Mouse (Mus musculus): ENCODE measurements around the gene Cep63. TPM values are rescaled to one million over a fixed set of nuclear protein-coding genes. Genes with fewer than 3 reads are reported as not detected.

Cep63 gene
- total RNA-seq (2022): 10 to 100 TPM; 29.6 to 40.8 (median 32.6) TPM

DNA sequence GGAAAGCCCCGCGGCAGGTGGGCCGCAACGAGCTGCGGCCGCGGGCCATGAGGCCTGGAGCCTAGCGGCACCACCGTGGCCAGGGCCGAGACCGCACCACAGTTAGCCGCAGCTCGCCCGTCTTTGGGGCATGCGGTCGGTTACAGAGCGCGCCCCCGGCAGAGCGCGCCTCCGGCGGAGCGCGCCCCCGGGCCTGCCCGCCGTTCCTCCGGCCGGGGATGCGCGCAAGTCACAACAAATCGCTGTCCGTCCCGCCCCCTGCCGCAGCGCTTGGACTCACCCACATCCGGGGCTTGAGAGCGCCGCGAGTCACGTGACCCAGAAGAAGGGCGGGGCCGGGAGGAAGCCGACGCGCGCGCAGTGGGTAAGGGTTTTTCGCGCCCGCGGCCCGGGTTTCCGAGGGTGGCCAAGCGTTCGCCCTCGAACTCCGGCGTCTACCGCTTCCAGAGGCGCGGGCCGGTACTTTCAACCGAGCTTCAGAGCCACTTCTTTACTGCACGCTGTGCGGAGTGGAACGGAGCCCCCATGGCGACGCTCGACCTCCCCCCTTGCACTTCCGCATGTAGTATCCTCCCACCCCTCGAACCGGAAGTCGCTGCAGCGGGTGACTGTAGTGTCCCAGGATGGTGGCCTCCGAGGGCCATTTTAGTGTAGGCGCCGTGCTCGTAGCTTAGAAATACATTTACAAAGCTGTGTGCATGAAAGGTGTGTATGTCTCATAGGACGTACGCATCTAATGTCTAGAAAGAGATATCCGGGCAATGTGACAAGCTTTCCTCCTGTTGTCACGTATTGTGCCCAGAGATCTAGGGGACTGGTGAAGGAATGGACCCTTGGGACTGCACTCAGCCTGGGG is at the start of gene Cep63, which contains the start of gene Anapc13:
Gene Cep63, minus strand, starts transcription at position 552 of the 856 bp plus-strand sequence.
Gene Anapc13, plus strand, starts transcription at position 314 of the 856 bp plus-strand sequence.
- DNase-seq (ENCODE audit: low spot score in 2 of 2): peak; percentile 95 to 96

DNA sequence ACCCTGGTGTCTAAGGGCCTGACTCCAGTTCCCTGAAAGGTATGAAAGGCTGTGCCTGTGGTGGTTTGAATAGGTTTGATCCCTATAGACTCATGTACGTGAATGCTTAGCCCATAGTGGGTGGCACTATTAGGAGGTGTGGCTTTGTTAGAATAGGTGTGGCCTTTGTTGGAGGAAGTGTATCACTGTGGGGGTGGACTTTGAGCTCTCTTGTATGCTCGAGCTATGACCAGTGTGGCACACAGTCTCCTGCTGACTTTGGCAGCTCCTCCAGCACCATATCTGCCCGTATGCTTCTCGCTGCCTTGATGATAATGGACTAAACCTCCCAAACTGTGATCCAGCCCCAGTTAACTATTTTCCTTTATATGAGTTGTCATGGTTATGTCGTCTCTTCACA is 49.6 kb upstream of the Cep63 start:
- DNase-seq (ENCODE audit: low spot score in 2 of 2): no peak

DNA sequence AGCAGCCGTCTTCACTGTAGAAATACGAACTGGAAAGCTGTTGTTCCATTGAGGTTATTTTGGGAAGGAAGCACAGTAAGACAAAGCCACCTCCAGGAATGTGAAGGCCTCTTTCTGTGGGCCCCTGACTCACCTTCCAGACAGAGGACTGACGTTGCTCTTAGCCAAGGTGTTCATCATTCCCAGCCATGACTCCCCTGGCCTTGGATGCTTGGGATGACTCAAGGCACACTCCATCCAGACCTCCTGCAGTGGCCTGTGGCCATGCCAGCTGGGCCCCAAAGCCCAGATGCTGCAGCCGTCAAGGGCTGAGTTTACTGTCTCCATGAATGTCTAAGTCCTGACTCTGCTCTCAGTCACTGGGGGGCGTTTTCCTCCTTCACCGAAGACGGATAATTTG is 47.0 kb upstream of the Cep63 start:
- DNase-seq (ENCODE audit: low spot score in 2 of 2): no peak

DNA sequence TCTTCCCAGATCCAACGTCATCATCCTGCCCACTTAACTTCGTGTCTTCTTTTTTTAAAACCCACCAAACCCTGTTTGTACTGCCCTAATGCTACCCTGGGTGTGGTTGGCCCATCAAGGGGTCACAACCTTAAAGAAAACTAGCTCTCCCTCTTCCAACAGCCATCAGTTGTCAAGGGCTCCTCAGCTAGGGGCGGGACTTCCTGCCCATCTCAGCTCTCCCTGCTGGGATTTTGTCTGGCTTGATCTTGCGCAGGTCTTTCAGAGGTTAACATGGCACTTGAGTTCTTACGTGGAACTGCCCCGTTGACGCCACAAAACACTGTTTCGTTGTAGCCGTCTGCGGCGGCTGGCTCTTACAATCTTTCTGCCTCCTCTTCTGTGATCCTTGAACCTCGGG is 42.6 kb upstream of the Cep63 start:
- no peak for DNase-seq (ENCODE audit: low spot score in 2 of 2)

DNA sequence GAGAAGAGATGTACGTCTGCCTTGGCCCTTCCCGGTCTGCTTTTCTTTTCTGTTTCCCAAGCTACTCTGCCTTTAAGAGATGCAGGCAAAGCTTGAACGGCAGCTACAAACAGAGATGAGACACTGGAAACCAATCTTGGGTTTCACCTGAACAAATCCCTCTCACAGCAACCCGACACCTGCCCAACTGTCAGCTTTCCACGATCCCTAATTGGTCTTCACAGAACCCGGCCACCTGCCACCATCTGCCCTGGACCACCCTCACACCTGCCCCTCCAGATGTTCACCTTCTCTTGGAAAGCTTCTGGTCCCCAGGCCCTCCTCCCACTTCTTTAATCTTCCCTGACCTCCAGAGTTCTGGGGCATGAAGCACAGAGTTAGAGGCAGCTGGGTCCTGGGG is 41.8 kb upstream of the Cep63 start:
- no peak for DNase-seq (ENCODE audit: low spot score in 2 of 2)

DNA sequence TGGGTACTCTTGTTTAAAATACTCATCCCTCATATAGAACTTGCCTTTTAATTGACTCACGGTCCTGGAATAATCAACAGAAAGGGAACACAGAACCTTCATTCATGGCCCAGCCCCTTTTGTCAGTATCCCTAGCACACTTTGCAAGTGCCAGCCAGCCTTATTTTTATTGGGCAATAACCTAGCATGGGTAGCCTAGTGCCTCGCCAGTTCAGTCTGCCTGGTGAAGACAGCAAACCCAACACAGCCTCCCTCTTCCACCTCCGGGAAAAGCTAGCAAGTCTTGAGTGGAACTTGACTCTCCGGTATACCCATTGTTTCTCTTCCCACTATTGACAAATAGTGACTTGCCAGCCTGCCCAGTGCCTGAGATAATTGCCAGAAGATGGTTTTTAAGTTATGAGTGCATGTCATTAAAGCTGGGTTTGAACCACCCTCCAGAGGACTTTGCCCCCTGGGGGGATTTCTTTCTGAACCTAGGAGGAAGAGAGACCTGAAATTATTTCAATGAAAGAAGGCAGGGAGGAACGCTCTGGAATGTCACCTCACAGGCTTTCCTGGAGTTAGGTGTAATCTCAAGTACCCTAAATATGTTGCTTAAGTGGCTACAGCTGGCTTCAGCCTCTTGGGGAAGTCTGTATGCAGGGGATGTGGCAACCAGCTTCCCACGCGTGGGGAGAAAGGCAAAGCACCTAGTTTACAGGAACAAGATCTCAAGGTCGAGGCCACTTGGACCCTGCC is 30.2 kb upstream of the Cep63 start:
- no peak for DNase-seq (ENCODE audit: low spot score in 2 of 2)

DNA sequence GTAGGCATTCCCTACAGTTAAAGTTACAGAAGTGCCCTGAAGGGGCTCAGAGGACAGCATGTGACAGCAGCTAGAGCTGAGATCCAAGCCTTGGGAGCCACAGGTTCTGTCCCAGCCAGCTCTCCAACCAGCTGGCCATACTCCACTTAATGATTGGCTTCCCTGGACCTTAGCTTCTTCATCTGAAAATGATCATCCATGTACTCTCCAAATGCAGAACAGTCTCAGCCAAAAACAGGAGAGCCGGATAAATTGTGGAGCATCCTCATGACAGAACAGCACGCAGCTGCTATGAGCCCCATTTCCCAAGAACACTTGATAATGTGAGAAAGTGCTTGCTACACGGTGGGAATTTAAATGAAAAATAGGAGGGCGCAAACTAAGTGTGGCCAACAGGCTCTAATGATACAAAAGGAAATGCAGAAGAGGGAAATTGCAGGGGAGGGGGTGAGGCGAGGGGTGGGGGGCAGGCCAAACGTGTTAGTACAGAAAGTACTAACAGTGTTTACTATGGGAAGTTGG is 24.9 kb upstream of the Cep63 start:
- no peak for DNase-seq (ENCODE audit: low spot score in 2 of 2)

DNA sequence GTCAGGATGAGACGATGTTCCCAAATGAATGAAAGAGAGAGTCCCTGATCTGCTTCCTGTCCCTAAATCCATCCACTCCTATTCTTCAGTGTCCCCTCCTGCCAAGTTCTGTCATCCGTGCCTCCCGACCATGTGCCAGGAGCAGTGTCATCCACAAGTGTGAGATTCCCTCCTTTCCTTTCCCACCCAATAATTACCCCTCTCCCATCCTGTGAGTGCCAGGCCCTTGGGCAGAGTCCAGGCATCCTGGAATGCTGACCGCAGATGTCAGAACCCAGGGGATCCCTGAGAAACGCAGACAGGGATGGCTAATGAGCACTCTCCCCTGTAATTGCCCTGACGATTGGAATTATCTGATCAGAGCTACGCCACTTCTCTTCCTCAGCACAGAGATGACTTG is 24.3 kb upstream of the Cep63 start:
- no peak for DNase-seq (ENCODE audit: low spot score in 2 of 2)

DNA sequence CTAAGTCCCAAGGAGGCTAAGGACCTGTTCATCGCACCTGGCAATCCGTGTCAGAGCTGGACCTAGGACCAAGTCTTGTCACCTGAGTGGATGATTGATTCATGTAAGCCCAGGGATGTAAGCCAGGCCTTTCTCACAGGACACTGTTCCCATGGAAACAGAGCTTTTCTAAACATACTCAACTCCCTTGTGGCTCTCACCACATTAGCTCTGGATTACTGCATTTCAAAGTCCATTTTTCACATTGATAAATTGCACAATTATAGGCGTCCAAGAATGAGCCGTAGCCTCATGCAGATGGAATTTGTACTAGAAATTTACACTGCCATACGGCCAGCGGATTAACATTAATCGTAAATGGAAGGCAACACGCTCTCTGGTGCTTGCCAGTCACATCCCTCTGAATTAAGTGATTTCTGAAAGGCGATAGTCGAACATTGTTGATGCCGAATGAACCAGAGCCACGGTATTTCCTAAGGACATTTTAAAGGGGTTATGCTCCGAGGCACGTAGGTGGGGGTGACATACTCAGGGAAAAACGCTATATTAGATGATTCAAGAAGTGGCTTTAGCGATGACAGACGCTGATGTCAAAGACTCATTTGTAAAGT is 23.7 kb upstream of the Cep63 start:
- DNase-seq (ENCODE audit: low spot score in 2 of 2): no peak

DNA sequence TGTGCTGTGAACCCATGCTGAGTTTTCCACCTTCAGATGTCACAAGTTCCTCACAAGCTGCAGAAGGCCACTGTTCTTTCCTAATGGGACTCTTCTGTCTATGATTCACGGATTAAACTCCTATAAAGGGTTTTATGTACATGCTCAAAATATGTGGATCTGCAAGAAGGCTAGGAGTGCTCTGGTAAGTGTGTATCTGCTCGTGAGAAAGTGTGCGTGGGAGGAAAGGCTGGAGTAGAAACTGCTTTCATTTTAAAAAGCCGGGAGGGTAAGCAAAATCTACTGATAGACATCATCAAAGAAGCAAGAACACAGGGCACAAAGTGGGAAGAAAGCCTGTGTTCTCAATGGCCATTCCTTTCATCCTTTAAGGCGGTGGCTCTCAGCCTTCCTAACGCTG is 20.7 kb upstream of the Cep63 start:
- DNase-seq (ENCODE audit: low spot score in 2 of 2): no peak

DNA sequence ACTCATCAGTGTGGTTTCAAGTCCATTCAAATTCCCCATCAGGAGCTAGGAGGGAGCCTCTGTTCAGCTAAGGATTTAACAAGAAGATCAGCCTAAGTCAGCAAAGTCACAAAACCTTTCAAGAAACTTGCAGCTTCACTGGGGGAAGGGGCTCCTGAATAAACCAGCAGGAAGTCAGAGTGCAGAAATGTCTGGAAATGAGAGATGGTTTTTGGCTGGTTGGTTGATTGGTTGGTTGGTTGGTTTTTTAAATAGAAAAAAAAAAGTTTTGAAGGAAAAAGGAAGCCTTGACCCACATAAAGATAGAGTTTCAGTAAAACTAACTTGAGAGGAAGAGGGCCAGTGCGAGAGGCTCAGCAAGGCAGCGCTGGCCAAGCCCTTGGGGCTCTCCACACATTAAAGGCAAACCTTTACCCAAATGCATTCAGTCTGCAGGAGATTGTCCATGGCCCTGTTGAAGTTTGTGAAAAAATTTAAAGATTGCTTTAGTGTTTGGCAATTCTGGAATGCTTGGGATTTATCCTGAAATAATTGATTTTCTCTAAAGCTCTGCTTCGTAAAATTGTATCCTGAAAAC is 18.9 kb upstream of the Cep63 start:
- DNase-seq (ENCODE audit: low spot score in 2 of 2): no peak

DNA sequence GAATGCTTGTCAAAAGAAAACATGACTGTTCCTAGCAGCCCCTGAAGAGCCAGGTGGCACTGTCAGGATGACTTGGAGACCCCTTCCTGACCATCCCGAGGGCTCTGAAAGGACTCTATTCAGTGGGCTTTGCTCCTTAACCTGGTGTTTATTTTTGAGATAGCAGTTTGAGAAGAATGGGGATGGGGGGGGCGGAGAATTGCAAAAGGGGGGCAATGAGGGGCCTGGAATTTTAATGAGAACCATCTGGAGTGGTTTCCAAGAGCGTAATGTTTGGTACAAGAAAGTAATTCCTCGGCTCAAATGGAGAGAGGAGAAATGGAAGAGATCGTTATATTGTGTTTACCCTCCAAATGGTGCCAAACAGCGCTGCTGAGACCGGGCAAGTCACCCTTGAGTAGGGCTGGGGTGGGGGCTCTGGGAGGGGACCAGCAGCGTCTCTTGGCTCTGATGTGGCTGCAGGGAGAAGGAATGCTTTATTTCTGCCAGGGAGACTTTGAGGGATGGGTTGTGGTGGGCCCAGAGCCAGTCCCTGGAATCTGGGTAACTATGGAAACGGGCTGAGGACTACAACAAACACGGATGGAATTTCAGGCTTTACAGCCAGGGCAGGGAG is 17.3 kb upstream of the Cep63 start:
- DNase-seq (ENCODE audit: low spot score in 2 of 2): no peak

DNA sequence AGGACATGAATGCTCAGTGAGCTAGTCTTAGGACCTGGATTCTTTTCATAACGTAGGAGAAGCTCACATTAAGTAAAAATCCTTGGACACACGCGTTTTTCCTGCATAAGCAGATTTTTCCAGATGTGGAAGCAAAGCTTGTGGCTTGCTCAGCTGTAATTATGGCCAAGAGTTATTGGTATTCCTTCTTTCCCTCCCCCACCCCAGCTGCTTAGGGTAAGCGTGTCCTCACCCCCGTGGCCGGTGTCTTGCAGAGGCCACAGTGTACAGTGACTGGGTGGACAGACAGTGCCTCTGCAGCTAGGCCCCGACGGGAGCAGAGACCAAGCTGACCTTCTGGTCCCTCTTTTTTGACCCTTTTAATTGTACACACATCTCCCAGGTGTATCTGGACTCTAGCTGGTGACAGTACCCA is 16.7 kb upstream of the Cep63 start:
- no peak for DNase-seq (ENCODE audit: low spot score in 2 of 2)

DNA sequence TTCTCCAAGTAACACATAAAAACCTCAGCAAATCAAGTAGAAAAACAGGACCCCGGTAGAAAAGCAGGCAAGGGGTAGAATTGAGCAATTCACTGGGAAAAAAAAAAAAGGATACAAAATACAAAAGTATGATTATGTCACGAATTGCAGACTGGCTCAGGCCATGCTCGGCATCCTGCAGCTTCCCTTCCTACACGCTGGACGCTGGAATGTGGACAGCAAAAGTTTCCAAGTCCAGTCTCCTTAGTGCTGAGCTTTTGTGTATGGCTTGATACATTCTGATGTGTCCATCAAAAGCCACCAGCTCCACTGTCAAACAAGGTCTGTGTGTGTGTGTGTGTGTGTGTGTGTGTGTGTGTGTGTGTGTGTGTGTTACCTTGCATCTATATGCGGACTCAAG is 15.2 kb upstream of the Cep63 start:
- no peak for DNase-seq (ENCODE audit: low spot score in 2 of 2)

DNA sequence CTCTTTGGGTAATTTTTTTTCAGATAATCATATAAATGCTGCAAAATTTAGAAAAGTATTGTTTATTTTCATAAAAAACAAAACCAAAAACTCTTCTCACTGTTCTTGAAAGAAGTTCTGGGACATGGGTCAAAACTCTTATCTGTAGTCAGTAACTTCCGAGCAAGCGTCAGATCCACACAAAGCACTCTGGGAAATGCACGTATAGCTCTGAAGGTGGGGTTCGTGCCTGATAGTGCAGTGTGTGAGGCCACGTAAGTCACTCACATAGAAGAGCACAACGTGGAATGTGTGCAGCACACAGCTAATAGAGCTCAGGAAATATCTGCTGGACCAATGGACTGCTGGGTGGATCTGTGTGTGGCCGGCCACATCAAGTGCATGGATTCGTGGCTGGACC is 13.2 kb upstream of the Cep63 start:
- no peak for DNase-seq (ENCODE audit: low spot score in 2 of 2)

DNA sequence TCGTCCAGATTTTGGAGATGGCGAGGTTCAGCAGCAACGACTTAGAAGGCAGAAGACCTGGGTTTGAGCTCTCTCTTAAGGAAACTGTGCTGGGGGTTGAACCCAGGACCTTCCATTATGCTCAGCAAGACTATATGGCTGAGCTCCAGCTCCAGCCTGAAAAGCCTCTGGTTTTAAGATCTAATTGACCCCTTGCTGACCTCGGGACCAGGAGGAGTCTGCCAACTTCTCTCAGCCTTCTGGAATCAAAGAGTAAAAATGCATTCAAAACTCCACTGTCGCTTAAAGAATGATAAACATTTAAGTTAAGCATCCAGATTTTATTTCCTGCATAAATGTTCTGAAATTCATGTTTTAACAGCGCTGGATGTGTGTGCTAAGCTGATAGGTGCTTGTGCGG is 12.6 kb upstream of the Cep63 start:
- no peak for DNase-seq (ENCODE audit: low spot score in 2 of 2)

DNA sequence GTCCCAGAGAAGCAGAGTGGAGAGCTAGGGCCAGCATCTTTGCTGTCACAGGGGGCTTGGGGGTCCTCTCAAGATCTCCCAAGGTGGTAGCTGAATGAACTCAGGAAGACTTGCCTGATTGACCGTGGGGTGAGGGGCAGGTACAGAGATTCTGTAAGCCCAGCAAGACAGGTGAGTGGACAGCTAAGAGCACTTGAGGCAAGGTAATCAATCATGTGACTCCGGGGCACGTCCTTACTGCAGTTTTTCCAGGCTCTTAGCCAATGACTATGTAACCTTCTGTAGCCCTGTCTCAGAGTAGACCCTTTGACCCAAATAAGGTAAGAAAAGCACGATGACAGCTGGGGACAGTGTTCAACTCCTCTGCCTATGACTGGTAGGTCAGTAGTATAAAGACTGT is 10.8 kb upstream of the Cep63 start:
- no peak for DNase-seq (ENCODE audit: low spot score in 2 of 2)

DNA sequence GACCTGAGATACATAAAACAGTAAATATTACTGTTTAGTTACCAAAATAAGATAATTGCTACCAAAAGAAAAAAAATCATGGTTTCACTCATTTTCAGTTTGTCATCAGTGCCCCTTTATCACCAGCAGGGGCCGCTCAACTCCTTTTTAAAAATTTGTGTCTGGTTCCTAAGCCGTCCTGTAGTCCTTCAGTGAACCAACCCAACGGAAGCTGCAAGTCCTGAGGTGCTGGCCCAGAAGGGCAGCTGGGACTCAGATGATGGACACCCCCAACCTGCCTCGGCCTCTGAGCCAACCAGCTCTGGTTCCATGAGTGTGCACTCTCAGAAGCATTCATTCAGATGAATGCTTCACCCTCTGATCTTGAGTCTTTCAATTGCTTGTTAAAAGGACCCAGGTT is 10.2 kb upstream of the Cep63 start:
- DNase-seq (ENCODE audit: low spot score in 2 of 2): peak in 1 of 2 experiments; percentile 48

DNA sequence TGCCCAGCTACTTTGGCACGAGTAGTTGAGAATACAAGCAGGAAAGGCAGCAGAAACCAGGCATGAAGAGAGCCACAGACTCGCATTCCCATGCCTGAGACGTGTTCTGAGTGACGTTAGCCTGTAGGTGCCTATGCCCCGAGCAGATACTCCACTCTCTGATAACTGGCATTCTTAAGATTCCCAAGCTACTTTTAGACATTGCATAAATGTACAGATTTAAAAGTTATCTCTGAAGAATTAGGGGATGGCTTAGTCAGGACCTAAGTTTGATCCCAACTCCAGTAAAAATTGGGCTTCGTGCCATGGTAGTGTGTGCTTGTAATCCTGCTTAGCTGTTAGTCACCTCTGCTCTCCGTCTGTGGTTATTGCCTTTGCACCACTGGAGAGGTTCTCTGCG is 8.1 kb upstream of the Cep63 start:
- no peak for DNase-seq (ENCODE audit: low spot score in 2 of 2)

DNA sequence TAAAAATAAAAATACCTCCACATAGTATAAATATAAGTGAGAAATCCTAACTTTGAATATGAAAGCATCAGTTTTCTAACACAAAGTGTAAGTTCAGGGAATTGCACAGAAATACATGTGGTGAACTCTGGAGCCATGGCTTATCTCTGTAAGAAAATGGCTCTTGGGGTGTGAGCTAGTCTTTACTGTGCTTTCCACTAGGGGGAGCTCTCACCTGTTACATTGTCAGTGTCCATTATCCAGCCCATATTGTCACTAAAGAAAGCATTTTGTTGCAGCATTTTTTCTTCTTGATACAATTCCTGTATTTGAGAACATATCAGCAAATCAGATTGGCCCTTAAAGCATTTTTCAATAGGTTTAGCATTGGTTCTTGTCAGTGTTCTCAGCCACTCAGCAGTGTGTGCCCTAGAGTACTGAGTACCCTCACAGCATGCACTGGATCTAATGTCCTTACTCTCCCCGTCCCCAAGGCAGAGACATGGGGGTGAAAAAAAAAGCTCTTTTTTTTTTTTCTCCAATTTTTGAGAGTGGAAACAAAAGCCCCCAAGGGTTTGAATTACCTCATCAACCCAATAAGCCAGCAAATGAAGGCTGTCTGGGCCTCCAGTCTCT is 6.7 kb upstream of the Cep63 start:
- no peak for DNase-seq (ENCODE audit: low spot score in 2 of 2)

DNA sequence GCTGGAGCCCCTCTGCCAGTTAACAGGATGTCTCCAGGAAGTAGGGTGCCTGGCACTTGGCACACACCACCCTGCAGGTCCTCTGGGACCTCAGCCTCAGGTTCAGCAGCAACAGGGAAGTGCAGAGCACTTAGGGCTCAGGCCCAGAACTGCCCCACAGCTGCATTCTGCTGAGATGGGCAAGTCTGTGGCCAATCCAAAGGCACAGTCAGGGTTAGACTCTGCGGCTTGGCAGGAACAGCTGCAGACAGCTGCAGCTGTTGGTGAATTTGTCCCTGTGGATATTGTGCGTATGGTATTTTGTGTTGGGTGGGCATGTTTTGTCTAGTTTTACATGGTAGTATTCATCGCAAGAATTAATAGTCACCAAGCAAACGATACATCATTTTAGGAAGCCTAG is 5.8 kb upstream of the Cep63 start:
- DNase-seq (ENCODE audit: low spot score in 2 of 2): no peak

All from left cerebral cortex, adult 8-10 months (tissue).